Mouse (Mus musculus): ENCODE results near the gene Aamdc. TPM values are rescaled to one million over a fixed set of nuclear protein-coding genes. Genes with fewer than 3 reads are reported as not detected.
A peak's percentile ranks its signal among the peaks of the same experiment; 100 is the strongest.

Gene Aamdc
- polyA plus RNA-seq, 1 experiment from 2014 or later: 47.4 TPM

- Histone ChIP-seq H3K36me3 (peaks cover 63% of the 10 kb centered on the region), H3K27ac (peak overlapping the region; percentile 77), H3K4me2 (no peak overlapping the region), H3K27me3 (no peaks in the 10 kb centered on the region), H3K9me3 (replicated peaks) (no peaks in the 10 kb centered on the region), H3K9ac (no peak overlapping the region), H3K4me1 (replicated peaks) (peaks cover 13% of the 10 kb centered on the region), H3K4me3 (no peak overlapping the region)
- whole genome bisulfite sequencing: 55% methylated on average over 1 of the region's 1 CpGs
- ATAC-seq (replicated peaks; ENCODE audit: insufficient number of reproducible peaks, insufficient read depth, low FRiP score, low read depth): peak; percentile 72
Observed at GRCm38 (mm10) chr7:97514786-97515185, 64.5 kb downstream of the Aamdc start.

- Histone ChIP-seq H3K4me3 (no peak overlapping the region), H3K9me3 (replicated peaks) (no peaks in the 10 kb centered on the region), H3K4me2 (no peak overlapping the region), H3K4me1 (replicated peaks) (0 out of 2 replicates have a peak, but pooled peaks cover 2% of the 10 kb centered on the region), H3K36me3 (peaks cover 18% of the 10 kb centered on the region; the same call in 1 of the 2 replicates), H3K27me3 (no peaks in the 10 kb centered on the region), H3K27ac (peak overlapping the region; percentile 40), H3K9ac (no peak overlapping the region)
- ATAC-seq (replicated peaks; ENCODE audit: insufficient number of reproducible peaks, insufficient read depth, low FRiP score, low read depth): peak; percentile 62; the same call in 1 of the 2 replicates
- WGBS: 50% methylated on average over 5 of the region's 5 CpGs
Observed at GRCm38 (mm10) chr7:97500555-97501209, 78.6 kb downstream of the Aamdc start.

Other genes with a start within 250 kb of the Aamdc start
- 0.60 and 1.8 TPM in 2 replicates for gene Usp35, start 247.5 kb downstream of the Aamdc start, polyA plus RNA-seq (2015; fragmentation: Nextera tagmentation; extraction: Ambion mirVana)
- 3.5 and 4.5 TPM in 2 replicates for gene Kctd21, start 247.2 kb downstream of the Aamdc start, polyA plus RNA-seq (2015; fragmentation: Nextera tagmentation; extraction: Ambion mirVana)
- gene Alg8, start 207.9 kb downstream of the Aamdc start, polyA plus RNA-seq (2015; fragmentation: Nextera tagmentation; extraction: Ambion mirVana): 25.8 and 28.2 TPM in 2 replicates
- 451 and 701 TPM in 2 replicates for gene Ndufc2, start 179.5 kb downstream of the Aamdc start, polyA plus RNA-seq (2015; fragmentation: Nextera tagmentation; extraction: Ambion mirVana)
- gene Thrsp, start 161.8 kb downstream of the Aamdc start, polyA plus RNA-seq (2015; fragmentation: Nextera tagmentation; extraction: Ambion mirVana): 0.82 and 1.1 TPM in 2 replicates
- 0.83 and 1.8 TPM in 2 replicates for gene Kctd14, start 128.2 kb downstream of the Aamdc start, polyA plus RNA-seq (2015; fragmentation: Nextera tagmentation; extraction: Ambion mirVana)
- gene Ints4, start 98.5 kb downstream of the Aamdc start, polyA plus RNA-seq (2015; fragmentation: Nextera tagmentation; extraction: Ambion mirVana): 27.5 and 33.9 TPM in 2 replicates
- 14.4 and 15.1 TPM in 2 replicates for gene Rsf1, start 392 bp upstream of the Aamdc start, polyA plus RNA-seq (2015; fragmentation: Nextera tagmentation; extraction: Ambion mirVana)
- 80.5 and 102 TPM in 2 replicates for gene Clns1a, start 117.1 kb upstream of the Aamdc start, polyA plus RNA-seq (2015; fragmentation: Nextera tagmentation; extraction: Ambion mirVana)
- gene Aqp11, start 158.8 kb upstream of the Aamdc start, polyA plus RNA-seq (2015; fragmentation: Nextera tagmentation; extraction: Ambion mirVana): 3.0 and 11.9 TPM in 2 replicates
- gene Pak1, start 209.0 kb upstream of the Aamdc start, polyA plus RNA-seq (2015; fragmentation: Nextera tagmentation; extraction: Ambion mirVana): 2.7 and 5.6 TPM in 2 replicates

Measured in heart, embryonic 15.5 days (tissue).